Mouse (Mus musculus): ENCODE data around the gene Ppil1.
A peak's percentile ranks its signal among the peaks of the same experiment; 100 is the strongest.

- TF ChIP-seq EP300 (IDR thresholded peaks at IDR 0.05; ENCODE audit: low read depth) (peak; percentile 53), CTCF (IDR thresholded peaks at IDR 0.05; ENCODE audit: low read depth) (no peak)
Measured at GRCm38 (mm10) chr17:29273889-29274288, 9.9 kb upstream of the Ppil1 start.

Measured in liver, postnatal 0 days (tissue).